Comparison of ENCODE assay signal across 9 mouse cellular contexts in the genomic region with DNA sequence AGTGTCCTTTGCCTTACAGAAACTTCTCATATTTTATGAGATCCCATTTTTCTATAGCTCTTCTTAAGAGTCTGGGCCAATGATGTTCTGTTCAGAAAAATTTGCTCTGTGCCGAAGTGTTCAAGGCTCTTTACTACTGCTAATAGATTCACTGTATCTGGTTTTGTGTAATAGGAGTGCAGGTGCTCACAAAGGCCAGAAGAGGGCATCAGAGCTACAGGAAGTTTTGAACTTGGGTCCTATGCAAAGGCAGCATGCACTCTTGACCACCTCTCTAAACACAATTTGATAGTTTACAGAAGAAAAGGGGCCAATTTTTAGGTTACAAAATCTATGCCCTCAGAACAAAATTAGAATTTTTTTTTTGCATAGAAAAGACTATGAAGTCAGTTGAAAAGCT.
DNase-seq lines count a peak whose midpoint lies in the region; ATAC-seq and TF ChIP-seq lines count a peak whose summit lies in the region.
"Had no signal": no experiment of that assay in that cellular context is flagged by ENCODE, and none has a peak within 500 bp of the region (broad histone marks: within the 10 kb centered on the region; RNA-seq: fewer than 3 reads in every experiment).

No protein-coding gene starts in this region.

- no peak for DNase-seq in cerebellum, adult 2 months
- DNase-seq in cerebellum, adult 9-11 months, result no peak
- DNase-seq in liver, adult 2 months (ENCODE audit: extremely low read depth, low read depth, low spot score), result peak; percentile 46
- DNase-seq in c-Kit-positive CD71-positive TER-119-negative erythroid progenitor cells, embryonic 14.5 days (ENCODE audit: low read depth), result peak; percentile 36
- DNase-seq in thymus, postnatal 4 days, result no peak
- DNase-seq in testis, postnatal 10 days (ENCODE audit: low spot score), result no peak

- WGBS in cerebellum, adult 2 months, result 78% methylated on average over 1 of the region's 1 CpGs
- WGBS in liver, adult 2 months, result 61% methylated on average over 1 of the region's 1 CpGs
- WGBS in liver, embryonic 12.5 days (ENCODE audit: insufficient replicate concordance), result 67% methylated on average over 1 of the region's 1 CpGs

- H3K9ac ChIP-seq in liver, adult 2 months (ENCODE audit: low read depth, low read length), result no peak overlapping the region
- no peak overlapping the region for H3K9ac ChIP-seq in liver, embryonic 12.5 days

- no peaks in the 10 kb centered on the region for H3K27me3 ChIP-seq in cerebellum, adult 2 months (ENCODE audit: control insufficient read depth, insufficient read depth, low read length)
- H3K27me3 ChIP-seq in liver, adult 2 months (ENCODE audit: control insufficient read depth, insufficient read depth, low read length), result no peaks in the 10 kb centered on the region
- no peaks in the 10 kb centered on the region for H3K27me3 ChIP-seq in liver, embryonic 12.5 days (replicated peaks)

- H3K9me3 ChIP-seq in liver, embryonic 12.5 days (replicated peaks), result no peaks in the 10 kb centered on the region

- H3K4me2 ChIP-seq in liver, embryonic 12.5 days, result no peak overlapping the region

- H3K27ac ChIP-seq in cerebellum, adult 2 months (ENCODE audit: insufficient read depth, low read length), result no peak overlapping the region
- H3K27ac ChIP-seq in liver, adult 2 months (replicated peaks; ENCODE audit: insufficient read depth, low read depth, low read length), result no peak overlapping the region
- H3K27ac ChIP-seq in liver, embryonic 12.5 days, result no peak overlapping the region
- H3K27ac ChIP-seq: macrophage had no signal

- H3K4me1 ChIP-seq in cerebellum, adult 2 months (ENCODE audit: control insufficient read depth, insufficient read depth, low read length), result no peaks in the 10 kb centered on the region
- no peaks in the 10 kb centered on the region for H3K4me1 ChIP-seq in liver, adult 2 months (ENCODE audit: control insufficient read depth, insufficient read depth, low read length)
- no peaks in the 10 kb centered on the region for H3K4me1 ChIP-seq in liver, embryonic 12.5 days

- H3K79me2 ChIP-seq in liver, adult 2 months (ENCODE audit: control insufficient read depth, insufficient read depth, low read length), result no peaks in the 10 kb centered on the region

- no peak for ATAC-seq in liver, embryonic 12.5 days
- ATAC-seq in megakaryocyte-erythroid progenitor cell, adult 5-6 weeks (replicated peaks; ENCODE audit: low FRiP score, low TSS enrichment, poor library complexity, severe bottlenecking), result peak; percentile 84

- H3K36me3 ChIP-seq in liver, adult 2 months (ENCODE audit: control insufficient read depth, insufficient read depth, low read length), result no peaks in the 10 kb centered on the region
- H3K36me3 ChIP-seq in liver, embryonic 12.5 days, result no peaks in the 10 kb centered on the region

- TF ChIP-seq CTCF in cerebellum, adult 2 months (IDR thresholded peaks at IDR 0.05; ENCODE audit: borderline replicate concordance, insufficient read depth, low read depth, low read length), result 0 out of 2 replicates have a peak, but pooled peaks have one; percentile 6
- peak; percentile 65 for TF ChIP-seq CTCF in liver, adult 2 months (IDR thresholded peaks at IDR 0.05; ENCODE audit: low read depth, low read length)

- H3K4me3 ChIP-seq in cerebellum, adult 2 months (replicated peaks; ENCODE audit: insufficient read depth, low read depth, low read length), result no peak overlapping the region
- H3K4me3 ChIP-seq in liver, adult 2 months (ENCODE audit: insufficient read depth, low read depth, low read length), result no peak overlapping the region
- no peak overlapping the region for H3K4me3 ChIP-seq in liver, embryonic 12.5 days

- no peak for TF ChIP-seq POLR2A in cerebellum, adult 2 months (IDR thresholded peaks at IDR 0.05; ENCODE audit: borderline replicate concordance, insufficient read depth, low read length)
- no peak for TF ChIP-seq POLR2A in liver, adult 2 months (IDR thresholded peaks at IDR 0.05; ENCODE audit: extremely low read depth, insufficient read depth, low read length)

Comparison
In these comparisons a context has a peak if more than half of its experiments do, and no peak if none do; other contexts are left out.
1. DNase-seq: peak in liver, adult 2 months (single experiment) and c-Kit-positive CD71-positive TER-119-negative erythroid progenitor cells, embryonic 14.5 days (single experiment); none in cerebellum, adult 2 months (0 of 2), cerebellum, adult 9-11 months (single experiment), thymus, postnatal 4 days (single experiment) and testis, postnatal 10 days (single experiment).